Mouse (Mus musculus) liver, postnatal 0 days (tissue): ENCODE measurements around the gene Smim20.

Source experiments
- CTCF ChIP-seq: sonication (generic); IDR thresholded peaks from 2 replicates; pipeline ENCODE4 v1.5.1; 2016; ENCODE audit warnings: antibody characterized with exemption, low read depth
- EP300 ChIP-seq: IDR thresholded peaks from 2 replicates; pipeline ENCODE4 v1.6.1; 2016; ENCODE audit warnings: antibody characterized with exemption, low read depth, mild to moderate bottlenecking

DNA sequence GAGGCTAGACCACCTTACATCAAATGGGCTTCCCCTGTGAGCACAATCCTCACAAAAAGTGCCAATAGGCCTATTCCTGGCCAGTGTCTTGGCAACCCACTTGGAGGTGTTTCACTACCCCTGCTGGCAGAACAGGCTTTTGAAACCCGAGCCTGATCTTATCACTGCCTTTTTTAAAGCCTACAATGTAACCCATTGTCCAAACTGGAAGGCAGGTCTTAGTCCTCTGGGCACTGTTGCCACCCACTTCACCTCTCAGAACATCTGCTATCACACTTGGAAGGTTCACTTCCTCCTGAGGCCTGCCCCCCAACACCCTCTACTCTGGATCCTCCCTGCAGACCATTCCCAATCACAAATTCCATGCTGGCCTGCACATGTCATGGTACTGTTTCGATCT is 25.8 kb upstream of the Smim20 start:
- no peak for TF ChIP-seq CTCF
- TF ChIP-seq EP300: no peak
